Mouse (Mus musculus): ENCODE results near the gene Axin2. TPM values are rescaled to one million over a fixed set of nuclear protein-coding genes. Genes with fewer than 3 reads are reported as not detected.
A peak's percentile ranks its signal among the peaks of the same experiment; 100 is the strongest.

Axin2 gene
- polyA plus RNA-seq, 1 experiment: not detected

DNA sequence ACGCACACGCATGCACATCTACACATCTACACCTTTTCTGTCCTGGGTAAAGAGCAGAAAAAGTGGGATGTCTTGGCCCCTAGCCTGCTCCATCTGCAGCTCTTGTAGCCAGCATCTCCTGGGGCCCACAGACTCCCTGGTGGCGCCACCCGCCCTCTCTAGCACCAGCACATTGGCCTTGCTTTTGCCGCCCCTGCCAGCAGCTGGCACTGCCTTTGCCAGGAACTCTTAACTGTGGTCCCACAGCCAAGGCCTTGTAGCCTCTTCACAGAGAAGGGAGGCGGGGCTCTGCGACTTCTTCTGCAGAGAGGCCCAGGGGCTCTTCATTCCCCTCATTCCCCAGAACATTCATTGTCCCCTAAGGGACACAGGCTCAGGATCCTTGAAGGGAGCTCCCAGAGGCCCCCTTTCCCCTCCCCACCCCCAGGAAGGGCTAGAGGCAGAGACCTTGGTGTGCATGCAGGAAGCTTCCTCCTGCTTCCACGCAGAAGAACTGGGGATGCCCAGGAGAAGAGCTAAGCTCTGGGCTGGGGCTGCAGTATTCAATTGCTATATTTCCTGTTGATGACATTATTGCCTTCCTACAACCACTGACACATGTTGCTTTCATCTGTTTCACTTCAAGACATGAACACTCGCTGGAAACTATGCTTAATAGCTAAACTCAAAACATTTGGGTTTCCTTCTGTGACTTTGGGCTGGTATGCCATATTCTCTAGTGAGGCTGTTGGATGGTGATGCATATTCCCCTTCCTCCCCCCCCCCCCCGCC is 19.2 kb upstream of the Axin2 start:
- Histone ChIP-seq H3K27ac (ENCODE audit: insufficient read depth, low read depth, low read length) (no peak overlapping the region), H3K4me1 (ENCODE audit: control insufficient read depth, insufficient read depth, low read length) (no peaks in the 10 kb centered on the region), H3K4me3 (ENCODE audit: insufficient read depth, low read length) (no peak overlapping the region)
- no peak for TF ChIP-seq CTCF (IDR thresholded peaks at IDR 0.05; ENCODE audit: low read depth, low read length)
- no peak for TF ChIP-seq POLR2A (IDR thresholded peaks at IDR 0.05; ENCODE audit: borderline replicate concordance, low read depth, low read length)

DNA sequence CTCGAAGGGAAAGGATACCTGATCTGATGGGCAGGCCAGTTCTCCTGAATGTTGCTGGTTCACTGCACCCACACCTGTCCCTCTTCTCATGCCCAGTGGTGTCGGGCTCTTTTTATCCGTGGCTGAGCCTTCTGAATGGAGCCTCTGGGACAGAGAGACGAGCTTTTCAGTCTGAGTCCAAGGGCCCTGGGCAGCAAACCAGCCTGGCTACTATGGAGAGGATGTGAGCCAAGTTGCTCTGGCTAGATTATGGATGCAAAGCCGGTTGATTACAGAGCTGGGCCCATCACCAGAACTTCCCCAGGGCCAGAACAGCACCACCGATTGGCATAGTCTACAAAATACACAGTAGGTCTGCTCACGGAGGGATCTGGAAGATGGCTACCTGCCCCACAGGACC is 18.5 kb upstream of the Axin2 start:
- no peak for TF ChIP-seq POLR2A (IDR thresholded peaks at IDR 0.05; ENCODE audit: borderline replicate concordance, low read depth, low read length)
- TF ChIP-seq CTCF (IDR thresholded peaks at IDR 0.05; ENCODE audit: low read depth, low read length): no peak
- Histone ChIP-seq H3K27ac (ENCODE audit: insufficient read depth, low read depth, low read length) (no peak overlapping the region), H3K4me3 (ENCODE audit: insufficient read depth, low read length) (no peak overlapping the region), H3K4me1 (ENCODE audit: control insufficient read depth, insufficient read depth, low read length) (no peaks in the 10 kb centered on the region)

DNA sequence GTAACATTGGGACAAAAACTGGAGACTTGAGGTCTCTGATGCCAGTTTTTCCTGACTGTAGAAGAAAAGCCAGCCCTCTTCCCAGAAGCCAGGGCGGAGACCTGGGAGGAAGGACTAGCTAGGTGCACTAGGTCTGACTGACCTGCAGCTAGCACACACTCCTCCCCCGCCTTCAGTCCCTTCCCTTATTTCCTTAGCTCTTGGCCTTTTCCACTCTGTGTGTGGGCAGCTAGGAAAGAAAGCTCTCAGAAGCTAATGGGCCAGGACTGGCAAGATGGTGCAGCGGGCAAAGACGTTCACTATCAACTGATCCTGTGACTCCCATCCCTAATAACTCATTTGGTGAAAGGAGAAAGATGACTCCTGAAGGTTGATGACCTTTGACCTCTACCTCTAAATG is 17.8 kb upstream of the Axin2 start:
- Histone ChIP-seq H3K4me3 (ENCODE audit: insufficient read depth, low read length) (no peak overlapping the region), H3K4me1 (ENCODE audit: control insufficient read depth, insufficient read depth, low read length) (no peaks in the 10 kb centered on the region), H3K27ac (ENCODE audit: insufficient read depth, low read depth, low read length) (no peak overlapping the region)
- no peak for TF ChIP-seq CTCF (IDR thresholded peaks at IDR 0.05; ENCODE audit: low read depth, low read length)
- no peak for TF ChIP-seq POLR2A (IDR thresholded peaks at IDR 0.05; ENCODE audit: borderline replicate concordance, low read depth, low read length)

DNA sequence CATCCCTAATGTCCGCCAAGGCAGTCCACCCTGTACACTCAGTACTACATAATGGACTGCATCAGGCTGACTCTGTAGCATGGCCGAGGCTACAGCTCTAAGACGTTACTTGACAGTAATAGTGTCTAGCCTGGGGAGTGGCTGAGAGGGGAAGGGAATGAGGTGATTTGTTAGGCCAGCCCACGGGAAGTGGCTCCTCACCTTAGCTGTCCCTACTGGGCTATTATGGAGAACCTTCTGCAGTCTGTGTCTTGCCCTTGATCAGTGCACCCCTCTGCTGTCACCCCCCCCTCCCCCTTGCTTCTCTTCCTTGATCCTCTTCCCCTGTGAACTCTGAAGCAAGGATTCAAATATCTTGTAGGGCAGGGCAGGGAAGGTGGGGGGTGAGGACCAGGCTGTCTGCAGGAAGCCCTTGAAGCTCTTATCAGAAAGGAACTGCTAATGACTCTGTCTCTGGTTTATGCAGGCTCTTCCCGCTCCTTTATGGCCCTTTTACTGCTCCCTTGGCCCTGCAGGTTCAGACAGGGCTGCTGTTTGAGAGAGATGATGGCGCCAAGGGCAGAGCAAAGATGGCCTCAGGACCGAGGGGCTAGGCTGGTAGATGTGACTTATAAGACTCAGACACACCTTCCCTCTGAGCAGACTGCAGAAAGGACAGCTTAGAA is 13.4 kb upstream of the Axin2 start:
- Histone ChIP-seq H3K4me1 (ENCODE audit: control insufficient read depth, insufficient read depth, low read length) (peaks cover 4% of the 10 kb centered on the region; the same call in 1 of the 2 replicates), H3K27ac (ENCODE audit: insufficient read depth, low read depth, low read length) (no peak overlapping the region), H3K4me3 (ENCODE audit: insufficient read depth, low read length) (no peak overlapping the region)
- TF ChIP-seq CTCF (IDR thresholded peaks at IDR 0.05; ENCODE audit: low read depth, low read length) (no peak), POLR2A (IDR thresholded peaks at IDR 0.05; ENCODE audit: borderline replicate concordance, low read depth, low read length) (no peak)

DNA sequence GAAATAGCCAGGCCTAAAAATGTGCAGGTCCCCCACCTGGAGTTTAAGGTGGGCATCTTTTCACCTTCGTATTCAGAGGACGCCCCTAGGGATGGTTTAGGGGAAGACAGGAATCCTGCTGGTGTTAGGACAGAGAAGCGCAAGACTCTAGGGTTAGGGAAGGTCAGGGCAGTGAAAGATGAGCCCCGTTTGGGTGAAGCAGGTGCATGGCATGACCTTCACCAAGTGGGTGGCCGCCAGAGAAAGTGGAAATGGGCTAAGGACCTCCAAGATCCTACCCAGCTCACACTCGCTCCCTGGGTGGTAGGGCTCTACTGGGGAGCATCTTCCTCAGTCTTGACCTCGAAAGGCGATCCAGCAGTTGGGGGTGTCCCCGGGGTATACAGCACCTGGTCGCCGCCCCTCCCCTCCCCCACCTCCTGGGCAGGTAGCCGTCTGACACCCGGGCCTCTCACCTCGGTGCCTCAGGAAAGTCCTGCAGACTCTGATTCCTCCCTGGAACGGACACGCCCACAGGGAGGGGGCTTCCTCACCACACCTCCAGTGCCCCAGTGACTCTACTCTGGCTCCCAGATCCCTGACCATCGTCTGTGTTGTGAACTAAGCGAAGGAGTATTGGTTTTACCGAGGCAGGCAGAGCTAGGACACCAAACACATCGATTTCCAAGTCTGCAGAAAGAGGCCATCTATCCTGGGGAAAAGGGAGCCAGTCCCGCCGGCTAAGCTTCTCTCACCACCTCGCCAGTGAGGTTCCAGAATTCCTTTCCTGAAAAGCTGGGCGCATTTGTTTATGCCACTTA is 10.6 kb upstream of the Axin2 start:
- Histone ChIP-seq H3K27ac (ENCODE audit: insufficient read depth, low read depth, low read length) (no peak overlapping the region), H3K4me1 (ENCODE audit: control insufficient read depth, insufficient read depth, low read length) (peaks cover 4% of the 10 kb centered on the region; the same call in 1 of the 2 replicates), H3K4me3 (ENCODE audit: insufficient read depth, low read length) (peak overlapping the region; percentile 29)
- TF ChIP-seq CTCF (IDR thresholded peaks at IDR 0.05; ENCODE audit: low read depth, low read length) (no peak), POLR2A (IDR thresholded peaks at IDR 0.05; ENCODE audit: borderline replicate concordance, low read depth, low read length) (no peak)

DNA sequence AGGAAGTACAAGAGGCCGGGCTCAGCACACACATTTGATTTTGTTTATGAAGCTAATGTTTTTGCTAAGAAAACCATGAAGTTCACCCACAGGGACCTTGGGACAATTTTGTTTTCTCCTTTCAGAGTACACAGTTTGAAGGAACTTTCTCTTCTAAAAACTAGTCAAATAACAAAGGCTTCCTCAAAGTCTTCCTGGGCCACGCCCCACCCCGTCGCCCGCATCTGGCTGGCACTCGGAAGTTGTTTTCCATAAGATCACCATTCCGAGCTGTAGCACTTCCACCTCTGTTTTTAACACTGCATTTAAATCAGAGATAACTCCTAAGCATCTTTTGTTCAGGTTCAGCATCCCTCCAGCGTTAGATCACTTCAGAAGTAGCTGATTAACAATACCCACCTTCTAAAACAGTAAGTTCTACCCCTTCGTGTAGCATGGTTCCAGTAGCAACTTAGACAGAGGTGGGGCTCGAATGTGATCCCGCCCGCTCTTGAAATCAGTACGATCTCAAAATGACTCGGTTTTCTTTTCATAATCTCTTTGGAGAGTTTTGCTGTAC is 9.7 kb upstream of the Axin2 start:
- TF ChIP-seq POLR2A (IDR thresholded peaks at IDR 0.05; ENCODE audit: borderline replicate concordance, low read depth, low read length) (no peak), CTCF (IDR thresholded peaks at IDR 0.05; ENCODE audit: low read depth, low read length) (no peak)
- no peak overlapping the region for H3K27ac ChIP-seq (ENCODE audit: insufficient read depth, low read depth, low read length)
- peaks cover 4% of the 10 kb centered on the region; the same call in 1 of the 2 replicates for H3K4me1 ChIP-seq (ENCODE audit: control insufficient read depth, insufficient read depth, low read length)
- peak overlapping the region; percentile 29; the same call in 1 of the 2 replicates for H3K4me3 ChIP-seq (ENCODE audit: insufficient read depth, low read length)

DNA sequence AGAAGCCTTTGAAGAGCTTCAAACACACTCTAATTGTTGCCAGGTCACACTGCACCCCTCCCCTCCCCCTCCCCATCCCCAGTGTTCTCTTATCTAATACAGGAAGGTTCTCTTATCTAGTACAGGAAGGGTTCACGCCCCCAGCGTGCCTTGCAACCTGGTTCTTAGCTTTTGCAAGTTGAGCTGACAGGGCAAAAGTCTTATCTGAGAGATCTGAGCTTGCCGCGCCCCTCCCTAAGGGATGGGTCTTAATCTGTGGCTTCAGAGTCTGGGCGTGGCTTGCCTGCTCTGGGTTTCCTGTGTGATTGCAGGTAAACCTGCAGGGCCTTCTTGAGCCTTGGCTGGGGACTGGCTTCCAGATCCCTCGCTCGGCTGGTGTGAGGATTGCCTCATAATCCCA is 9.2 kb upstream of the Axin2 start:
- TF ChIP-seq CTCF (IDR thresholded peaks at IDR 0.05; ENCODE audit: low read depth, low read length) (no peak), POLR2A (IDR thresholded peaks at IDR 0.05; ENCODE audit: borderline replicate concordance, low read depth, low read length) (no peak)
- H3K27ac ChIP-seq (ENCODE audit: insufficient read depth, low read depth, low read length): no peak overlapping the region
- H3K4me3 ChIP-seq (ENCODE audit: insufficient read depth, low read length): no peak overlapping the region
- H3K4me1 ChIP-seq (ENCODE audit: control insufficient read depth, insufficient read depth, low read length): peaks cover 4% of the 10 kb centered on the region; the same call in 1 of the 2 replicates

DNA sequence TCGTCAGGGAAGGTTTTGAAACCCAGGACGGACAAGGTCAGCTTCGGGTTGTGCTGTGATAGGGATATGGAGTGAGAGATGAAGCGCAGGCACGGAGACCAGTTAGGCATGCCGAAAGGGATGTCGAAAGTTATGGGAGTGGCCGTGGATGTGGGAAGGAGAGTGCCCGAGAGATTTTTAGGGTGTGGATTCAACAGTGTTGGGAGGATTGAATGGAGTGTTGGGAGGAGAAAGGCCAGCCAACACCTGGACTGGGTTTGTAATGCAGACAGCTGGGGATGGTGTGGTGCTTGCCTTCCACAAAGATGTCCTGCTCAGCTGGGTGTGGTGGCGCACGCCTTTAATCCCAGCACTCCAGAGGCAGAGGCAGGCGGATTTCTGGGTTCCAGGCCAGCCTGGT is 8.0 kb upstream of the Axin2 start:
- H3K4me3 ChIP-seq (ENCODE audit: insufficient read depth, low read length): no peak overlapping the region
- no peak overlapping the region for H3K27ac ChIP-seq (ENCODE audit: insufficient read depth, low read depth, low read length)
- peaks cover 4% of the 10 kb centered on the region; the same call in 1 of the 2 replicates for H3K4me1 ChIP-seq (ENCODE audit: control insufficient read depth, insufficient read depth, low read length)
- TF ChIP-seq CTCF (IDR thresholded peaks at IDR 0.05; ENCODE audit: low read depth, low read length) (no peak), POLR2A (IDR thresholded peaks at IDR 0.05; ENCODE audit: borderline replicate concordance, low read depth, low read length) (no peak)
